Mouse (Mus musculus) embryonic facial prominence, embryonic 10.5 days (tissue): ENCODE measurements around the gene Sh3glb1. TPM values are rescaled to one million over a fixed set of nuclear protein-coding genes. Genes with fewer than 3 reads are reported as not detected.
A peak's percentile ranks its signal among the peaks of the same experiment; 100 is the strongest.

Source experiments
- DNase-seq: peaks from one replicate; pipeline ENCODE4 v3.0.0-alpha.2; 2017; ENCODE audit warnings: low spot score
- H3K27ac ChIP-seq: fragments of 300-500 bp; sonication (generic); replicated peaks from 2 replicates; pipeline ENCODE4 v1.5.1; 2016; ENCODE audit warnings: mild to moderate bottlenecking
- H3K27me3 ChIP-seq: fragments of 300-500 bp; sonication (generic); replicated peaks from 2 replicates; pipeline ENCODE4 v1.6.1; 2016; ENCODE audit warnings: low read depth, mild to moderate bottlenecking; ENCODE audit not compliant: poor library complexity, severe bottlenecking
- H3K36me3 ChIP-seq: fragments of 300-500 bp; sonication (generic); replicated peaks from 2 replicates; pipeline ENCODE4 v1.6.1; 2016; ENCODE audit warnings: mild to moderate bottlenecking, moderate library complexity
- H3K4me1 ChIP-seq: fragments of 300-500 bp; sonication (generic); 2 replicates; pipeline ENCODE4 v1.6.1; 2016
- H3K4me3 ChIP-seq: fragments of 300-500 bp; sonication (generic); 2 replicates; pipeline ENCODE4 v1.5.1; 2016; ENCODE audit warnings: mild to moderate bottlenecking, moderate library complexity
- H3K9me3 ChIP-seq: fragments of 300-500 bp; sonication (generic); 2 replicates; pipeline ENCODE4 v1.6.1; 2016; ENCODE audit warnings: mild to moderate bottlenecking
- WGBS: fragments of 180-500 bp; shearing (Covaris S2); methylation state at CpG from one replicate; pipeline ENCODE4 v1.1.7; 2016; 5-methylcytosine and 5-hydroxymethylcytosine counted together
- polyA plus RNA-seq: library from polyadenylated mRNA; unstranded; fragments of >200 nt; fragmentation: Nextera tagmentation; extraction: Ambion mirVana; gene quantifications from 2 replicates; pipeline ENCODE4 v1.2.1, GENCODE M21; 2016

Gene Sh3glb1
- polyA plus RNA-seq, 1 experiment from 2014 or later, result 65.7 TPM

- Histone ChIP-seq H3K4me1 (no peaks in the 10 kb centered on the region), H3K9me3 (no peaks in the 10 kb centered on the region), H3K27me3 (no peaks in the 10 kb centered on the region), H3K36me3 (peaks cover 2% of the 10 kb centered on the region; the same call in 1 of the 2 replicates), H3K27ac (no peak overlapping the region), H3K4me3 (no peak overlapping the region)
- no peak for DNase-seq
- WGBS, result 82% methylated on average over 5 of the region's 5 CpGs
Observed at GRCm38 (mm10) chr3:144681542-144681941, 38.6 kb downstream of the Sh3glb1 start.

- DNase-seq, result no peak
- 87% methylated on average over 8 of the region's 8 CpGs for WGBS
- no peaks in the 10 kb centered on the region for H3K27me3 ChIP-seq
- no peaks in the 10 kb centered on the region for H3K9me3 ChIP-seq
- H3K4me1 ChIP-seq, result no peaks in the 10 kb centered on the region
- H3K27ac ChIP-seq, result no peak overlapping the region
- no peak overlapping the region for H3K4me3 ChIP-seq
- no peaks in the 10 kb centered on the region for H3K36me3 ChIP-seq
Observed at GRCm38 (mm10) chr3:144679701-144680159, 40.4 kb downstream of the Sh3glb1 start.

- no peak for DNase-seq
- no peaks in the 10 kb centered on the region for H3K4me1 ChIP-seq
- 79% methylated on average over 4 of the region's 4 CpGs for WGBS
- H3K27ac ChIP-seq, result no peak overlapping the region
- H3K27me3 ChIP-seq, result no peaks in the 10 kb centered on the region
- H3K36me3 ChIP-seq, result no peaks in the 10 kb centered on the region
- H3K4me3 ChIP-seq, result no peak overlapping the region
- no peaks in the 10 kb centered on the region for H3K9me3 ChIP-seq
Observed at GRCm38 (mm10) chr3:144679137-144679536, 41.0 kb downstream of the Sh3glb1 start.

GRCm38 (mm10) chr3:144677751-144678150 is 42.4 kb downstream of the Sh3glb1 start:
- H3K27me3 ChIP-seq, result no peaks in the 10 kb centered on the region
- H3K27ac ChIP-seq, result no peak overlapping the region
- no peak overlapping the region for H3K4me3 ChIP-seq
- H3K36me3 ChIP-seq, result no peaks in the 10 kb centered on the region
- no peaks in the 10 kb centered on the region for H3K9me3 ChIP-seq
- no peak for DNase-seq
- 91% methylated on average over 6 of the region's 6 CpGs for WGBS
- H3K4me1 ChIP-seq, result no peaks in the 10 kb centered on the region

- H3K27ac ChIP-seq, result no peak overlapping the region
- no peak overlapping the region for H3K4me3 ChIP-seq
- no peaks in the 10 kb centered on the region for H3K27me3 ChIP-seq
- WGBS, result 87% methylated on average over 9 of the region's 9 CpGs
- no peaks in the 10 kb centered on the region for H3K9me3 ChIP-seq
- H3K36me3 ChIP-seq, result no peaks in the 10 kb centered on the region
- H3K4me1 ChIP-seq, result no peaks in the 10 kb centered on the region
- DNase-seq, result peak; percentile 2
Observed at GRCm38 (mm10) chr3:144676249-144676648, 43.9 kb downstream of the Sh3glb1 start.

GRCm38 (mm10) chr3:144672016-144672415 is 48.1 kb downstream of the Sh3glb1 start:
- Histone ChIP-seq H3K27me3 (no peaks in the 10 kb centered on the region), H3K4me1 (0 out of 2 replicates have a peak, but pooled peaks cover 6% of the 10 kb centered on the region), H3K9me3 (no peaks in the 10 kb centered on the region), H3K4me3 (no peak overlapping the region), H3K27ac (no peak overlapping the region), H3K36me3 (no peaks in the 10 kb centered on the region)
- no peak for DNase-seq
- 88% methylated on average over 8 of the region's 8 CpGs for WGBS

- no peaks in the 10 kb centered on the region for H3K27me3 ChIP-seq
- H3K27ac ChIP-seq, result no peak overlapping the region
- no peaks in the 10 kb centered on the region for H3K36me3 ChIP-seq
- H3K4me3 ChIP-seq, result no peak overlapping the region
- no peak for DNase-seq
- H3K4me1 ChIP-seq, result peaks cover 9% of the 10 kb centered on the region; the same call in 1 of the 2 replicates
- no peaks in the 10 kb centered on the region for H3K9me3 ChIP-seq
- WGBS, result 65% methylated on average over 14 of the region's 14 CpGs
Observed at GRCm38 (mm10) chr3:144669944-144670874, 49.9 kb downstream of the Sh3glb1 start.

- no peaks in the 10 kb centered on the region for H3K9me3 ChIP-seq
- no peak overlapping the region for H3K27ac ChIP-seq
- H3K4me3 ChIP-seq, result no peak overlapping the region
- peaks cover 14% of the 10 kb centered on the region for H3K4me1 ChIP-seq
- no peaks in the 10 kb centered on the region for H3K36me3 ChIP-seq
- H3K27me3 ChIP-seq, result no peaks in the 10 kb centered on the region
- 84% methylated on average over 11 of the region's 11 CpGs for WGBS
- no peak for DNase-seq
Observed at GRCm38 (mm10) chr3:144669457-144669864, 50.7 kb downstream of the Sh3glb1 start.

- H3K27ac ChIP-seq, result no peak overlapping the region
- H3K27me3 ChIP-seq, result no peaks in the 10 kb centered on the region
- 68% methylated on average over 2 of the region's 2 CpGs for WGBS
- no peaks in the 10 kb centered on the region for H3K9me3 ChIP-seq
- no peak for DNase-seq
- peaks cover 14% of the 10 kb centered on the region for H3K4me1 ChIP-seq
- no peak overlapping the region for H3K4me3 ChIP-seq
- H3K36me3 ChIP-seq, result no peaks in the 10 kb centered on the region
Observed at GRCm38 (mm10) chr3:144668949-144669348, 51.2 kb downstream of the Sh3glb1 start.

- Histone ChIP-seq H3K4me1 (peaks cover 14% of the 10 kb centered on the region), H3K27ac (no peak overlapping the region), H3K36me3 (no peaks in the 10 kb centered on the region), H3K9me3 (no peaks in the 10 kb centered on the region), H3K27me3 (no peaks in the 10 kb centered on the region), H3K4me3 (no peak overlapping the region)
- DNase-seq, result no peak
- 90% methylated on average over 9 of the region's 9 CpGs for WGBS
Observed at GRCm38 (mm10) chr3:144668039-144668438, 52.1 kb downstream of the Sh3glb1 start.

- Histone ChIP-seq H3K9me3 (no peaks in the 10 kb centered on the region), H3K4me1 (peaks cover 11% of the 10 kb centered on the region), H3K27me3 (no peaks in the 10 kb centered on the region), H3K27ac (no peak overlapping the region; the same call in 1 of the 2 replicates), H3K36me3 (no peaks in the 10 kb centered on the region), H3K4me3 (no peak overlapping the region)
- 67% methylated on average over 22 of the region's 22 CpGs for WGBS
- DNase-seq, result peak; percentile 17
Observed at GRCm38 (mm10) chr3:144664363-144665299, 55.5 kb downstream of the Sh3glb1 start.

GRCm38 (mm10) chr3:144663415-144664093 is 56.6 kb downstream of the Sh3glb1 start:
- no peak overlapping the region for H3K27ac ChIP-seq
- peaks cover 8% of the 10 kb centered on the region for H3K4me1 ChIP-seq
- no peak overlapping the region for H3K4me3 ChIP-seq
- 93% methylated on average over 7 of the region's 7 CpGs for WGBS
- no peaks in the 10 kb centered on the region for H3K9me3 ChIP-seq
- no peaks in the 10 kb centered on the region for H3K36me3 ChIP-seq
- no peaks in the 10 kb centered on the region for H3K27me3 ChIP-seq
- no peak for DNase-seq
